Mouse (Mus musculus) left cerebral cortex, postnatal 25 days (tissue): Measurements from ENCODE around the gene Prkch. TPM values are rescaled to one million over a fixed set of nuclear protein-coding genes. Genes with fewer than 3 reads are reported as not detected.

Source experiments
- DNase-seq, 2 experiments: peaks; one replicate each; pipeline ENCODE4 v3.0.0; 2022; ENCODE audit warnings: low spot score in 2 of 2, mixed read lengths in 1 of 2
- intact Hi-C: fragments of 180-260 bp; cut with DNase I; formaldehyde crosslinking; loops from one replicate; pipeline ENCODE4 v1.15.1; 2025
- total RNA-seq, 2 experiments: library from RNA; stranded (reverse); gene quantifications; 2 replicates each; pipeline ENCODE4 v1.2.3; 2021

Prkch gene
- total RNA-seq, 2 experiments from 2014 or later = 3.5 to 9.3 TPM

DNA sequence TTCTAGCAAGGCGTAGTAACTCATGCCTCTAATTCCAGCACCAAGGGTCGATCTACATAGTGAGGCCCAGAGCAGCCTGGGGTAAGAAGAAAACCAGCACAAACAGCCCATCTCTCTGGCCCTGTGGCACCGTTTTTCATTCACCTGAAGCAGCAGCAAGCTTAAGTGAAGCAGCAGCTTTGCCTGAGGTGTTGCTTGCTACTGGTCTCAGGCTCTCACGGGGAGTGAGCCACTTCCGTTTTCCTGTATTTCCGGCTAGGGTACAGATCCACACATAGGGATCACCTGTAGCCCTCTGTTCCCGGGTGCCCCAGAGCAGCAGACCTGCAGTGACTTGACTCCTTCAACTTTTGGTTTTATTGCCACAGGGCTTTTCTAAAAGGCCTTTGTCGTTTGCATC, 114.2 kb downstream of the Prkch start:
- intact Hi-C loops = no loop called here
- DNase-seq = no peak

DNA sequence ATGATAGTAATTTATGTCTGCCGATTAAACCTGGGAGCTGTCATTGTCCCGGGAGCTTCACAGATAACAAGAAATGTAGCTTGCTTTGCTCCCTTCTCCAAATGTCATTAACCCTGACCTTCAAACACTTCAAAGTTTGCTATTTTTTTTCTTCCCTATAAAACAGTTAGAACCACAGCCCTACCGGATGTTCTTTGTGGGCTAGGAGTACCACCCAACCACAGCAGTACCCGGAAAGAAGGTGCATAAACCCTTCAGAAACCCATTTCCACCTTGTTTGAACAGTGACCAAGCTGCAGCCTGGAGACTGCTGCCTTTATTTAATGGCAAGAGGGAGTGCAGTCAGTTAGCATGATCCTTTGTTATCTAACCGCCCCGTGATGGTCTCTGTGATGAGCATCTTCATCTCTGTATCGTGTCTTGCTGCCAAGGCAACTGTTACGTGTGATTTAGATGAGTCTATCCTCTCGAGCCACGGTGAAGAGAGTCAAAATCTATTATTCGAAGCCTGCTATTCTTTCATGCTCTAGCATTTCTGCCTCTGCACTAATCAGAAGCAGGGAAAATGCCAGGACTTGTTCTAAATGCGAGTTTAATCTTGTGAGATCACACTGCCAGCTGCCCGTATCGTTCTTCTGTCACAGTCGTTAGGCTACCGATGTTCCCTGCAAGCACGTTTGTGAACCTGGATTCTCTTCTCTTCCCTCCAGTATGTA, 115.0 kb downstream of the Prkch start:
- peak; percentile 25 to 51 for DNase-seq
- intact Hi-C loops = no loop called here

DNA sequence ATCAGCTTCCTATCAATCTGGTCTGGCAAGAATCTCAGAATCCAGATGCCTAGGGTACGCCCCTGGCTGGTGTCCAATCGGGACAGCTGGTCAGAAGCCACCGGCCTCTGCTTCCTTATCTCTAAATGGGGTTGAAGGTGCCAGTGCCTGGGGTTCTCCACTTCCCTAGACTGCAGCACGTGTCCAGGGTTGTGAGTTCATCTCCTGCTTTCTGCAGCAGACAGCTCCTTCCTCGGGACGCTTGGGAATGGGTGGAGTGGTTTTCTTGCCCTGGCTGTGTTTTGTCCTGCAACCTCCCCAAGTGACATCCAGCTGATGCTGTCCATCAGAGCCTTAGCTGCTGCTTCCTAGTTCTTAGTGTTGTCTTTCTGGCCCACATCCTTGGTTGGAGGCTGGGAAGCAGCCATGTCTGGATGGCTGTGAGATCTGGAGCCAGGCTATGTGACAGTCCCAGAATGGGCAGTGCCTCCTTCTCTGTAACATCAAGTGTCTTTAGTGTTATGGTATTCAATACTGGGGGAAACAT, 116.0 kb downstream of the Prkch start:
- intact Hi-C loops = no loop called here
- DNase-seq = no peak

DNA sequence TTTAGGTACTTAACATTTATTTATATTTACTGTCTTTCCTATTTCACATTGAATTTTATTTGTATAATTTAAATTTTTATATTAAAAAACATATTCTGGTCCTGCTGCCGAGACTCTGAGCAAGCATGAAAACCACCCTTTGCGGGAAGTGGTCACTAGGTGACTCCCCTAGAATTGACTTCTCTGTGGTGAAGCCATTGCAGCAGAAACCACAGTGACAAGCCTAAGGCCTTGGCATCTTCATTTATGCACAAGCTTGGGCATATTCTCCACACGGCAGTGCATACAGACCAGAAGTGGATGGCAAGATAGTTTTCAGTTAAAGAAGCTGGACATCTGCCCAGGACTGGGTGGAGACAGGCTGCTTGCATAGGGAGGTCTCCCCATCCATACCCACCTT, 117.4 kb downstream of the Prkch start:
- no peak for DNase-seq
- intact Hi-C loops = no loop called here

DNA sequence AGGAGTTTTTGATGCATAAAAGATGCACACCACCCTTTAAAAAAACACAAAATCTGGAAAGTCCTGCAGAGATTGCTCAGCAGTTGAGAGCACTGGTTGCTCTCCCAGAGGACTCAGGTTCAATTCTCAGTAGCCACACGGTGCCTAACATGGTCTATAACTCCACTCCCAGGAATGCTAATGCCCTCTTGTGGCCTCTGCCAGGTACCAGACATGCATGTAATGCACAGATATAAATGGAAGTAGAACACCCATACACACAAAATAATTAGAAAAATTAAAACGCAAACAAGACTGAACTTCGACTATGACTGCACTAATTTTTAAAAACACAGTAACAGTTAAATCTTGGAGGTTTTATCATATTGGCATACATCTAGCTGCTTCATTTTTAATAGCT, 119.8 kb downstream of the Prkch start:
- intact Hi-C loops = loop anchor here (2.0 kb wide), 1 partner anchor 614 kb away; no protein-coding TSS in a partner anchor

DNA sequence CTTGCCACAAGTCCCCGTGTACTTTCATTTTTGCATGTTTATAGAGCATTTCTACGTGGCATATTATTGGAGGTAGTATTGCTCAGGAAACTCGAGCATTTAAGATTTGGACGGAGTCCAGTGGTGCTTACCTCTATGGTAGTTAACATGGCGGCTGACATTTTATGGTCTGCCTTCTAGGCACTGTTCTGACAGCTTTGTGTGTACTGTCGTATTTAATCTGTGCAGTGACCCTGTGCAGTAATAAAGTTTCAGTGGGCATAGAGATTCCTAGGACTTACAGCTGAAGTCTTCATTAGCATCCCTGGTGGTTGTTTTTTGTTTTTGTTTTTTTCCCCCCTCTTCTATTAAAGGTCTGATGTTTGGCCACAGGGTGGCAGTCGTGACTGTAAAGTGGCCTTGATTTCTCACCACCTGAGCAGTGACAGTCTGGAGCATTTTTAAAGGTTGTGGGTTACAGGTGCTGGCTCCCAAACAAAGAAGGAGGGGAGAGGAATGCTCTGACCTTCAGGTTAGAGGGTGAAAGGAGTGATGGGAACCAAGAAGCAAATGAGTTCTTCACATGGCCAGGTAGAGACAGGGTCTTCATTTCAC, 120.6 kb downstream of the Prkch start:
- intact Hi-C loops = loop anchor here (1.0 to 5.0 kb wide), 4 partner anchors 262 to 614 kb away; no protein-coding TSS in a partner anchor
- DNase-seq = peak; percentile 55 to 59

More for the DNA sequence above, 119.8 kb downstream of the Prkch start:
- DNase-seq = no peak

DNA sequence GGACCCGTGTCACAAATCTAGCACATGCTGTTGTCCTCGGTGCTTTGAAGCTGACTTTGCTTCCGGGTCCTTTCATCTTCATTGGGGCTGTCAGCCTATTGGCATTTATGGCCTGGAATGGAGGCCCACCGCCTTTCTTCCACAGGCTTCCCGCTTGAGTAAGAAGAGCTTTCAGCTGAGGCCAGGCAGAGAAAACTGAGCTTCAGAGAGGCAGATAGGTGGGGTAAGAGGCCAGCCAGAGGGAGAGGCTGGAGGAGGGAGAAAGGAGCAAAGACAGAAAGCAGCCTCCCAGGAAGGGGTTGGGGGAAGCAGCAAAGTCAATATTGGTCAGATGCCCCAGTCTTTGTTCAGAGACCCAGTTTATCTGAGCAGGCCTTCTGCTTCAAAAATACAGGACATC, 123.9 kb downstream of the Prkch start:
- no peak for DNase-seq
- intact Hi-C loops = loop anchor here (2.0 to 5.0 kb wide), 3 partner anchors 198 to 584 kb away; no protein-coding TSS in a partner anchor

DNA sequence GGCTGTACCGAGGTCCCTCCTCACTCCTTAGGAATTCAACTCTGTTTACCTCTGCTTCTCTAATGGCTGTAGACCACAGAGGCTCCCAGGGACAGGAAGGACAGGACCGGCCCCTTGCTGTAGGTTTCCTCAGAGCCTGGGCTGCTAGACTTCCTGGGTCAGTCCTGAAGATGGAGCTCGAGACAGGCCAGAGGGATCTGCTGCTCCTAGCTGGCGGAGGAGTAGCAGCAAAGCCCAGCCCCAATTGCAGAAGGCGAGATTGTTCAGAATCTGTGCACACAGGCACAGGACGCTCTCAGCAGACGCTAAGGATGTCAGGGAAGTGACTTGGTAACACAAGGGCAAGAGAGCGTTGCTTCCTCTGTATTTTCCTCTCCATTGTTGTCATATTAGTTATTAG, 124.3 kb downstream of the Prkch start:
- intact Hi-C loops = loop anchor here (2.0 to 5.0 kb wide), 3 partner anchors 198 to 583 kb away; no protein-coding TSS in a partner anchor
- peak; percentile 45 to 72 for DNase-seq

DNA sequence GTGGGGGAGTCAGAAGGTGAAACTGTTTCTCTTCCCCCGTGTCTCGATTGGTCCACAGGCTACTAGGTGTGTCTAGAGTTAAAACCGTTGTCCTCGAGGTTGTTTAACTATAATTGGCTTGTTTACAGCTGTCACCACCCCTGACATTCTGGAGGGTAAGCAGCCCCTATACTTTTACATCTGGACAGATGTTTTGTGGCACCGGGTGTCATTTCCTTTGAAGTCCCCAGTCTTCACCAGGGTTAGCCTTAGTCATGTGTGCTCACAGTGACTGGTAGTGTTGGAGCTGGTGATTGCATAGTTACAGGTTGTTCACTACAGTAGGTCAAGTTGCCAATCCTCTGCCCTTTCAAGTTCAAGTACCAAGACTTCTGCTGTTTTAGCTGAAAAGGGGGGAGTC, 126.2 kb downstream of the Prkch start:
- intact Hi-C loops = no loop called here
- DNase-seq = no peak

DNA sequence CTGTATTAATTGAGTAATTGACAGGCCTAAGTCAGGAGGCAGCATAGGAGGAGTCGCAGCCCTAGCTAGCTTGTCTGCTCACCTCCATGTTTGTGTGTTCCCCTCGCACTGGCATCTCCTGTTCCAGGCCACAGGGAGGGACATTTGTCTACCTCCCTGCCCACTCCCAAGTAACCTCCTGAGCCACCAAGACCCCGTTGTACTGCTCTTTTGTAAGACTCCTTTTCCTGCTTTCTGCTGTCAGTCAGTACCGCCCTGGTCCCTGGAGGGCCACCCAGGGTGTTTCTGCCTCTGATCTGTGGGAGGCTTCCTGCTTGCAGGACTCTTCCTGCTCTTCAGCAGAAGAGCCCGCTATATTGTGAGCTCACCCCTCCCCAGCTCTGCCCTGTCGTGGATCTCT, 127.5 kb downstream of the Prkch start:
- DNase-seq = no peak
- intact Hi-C loops = no loop called here

DNA sequence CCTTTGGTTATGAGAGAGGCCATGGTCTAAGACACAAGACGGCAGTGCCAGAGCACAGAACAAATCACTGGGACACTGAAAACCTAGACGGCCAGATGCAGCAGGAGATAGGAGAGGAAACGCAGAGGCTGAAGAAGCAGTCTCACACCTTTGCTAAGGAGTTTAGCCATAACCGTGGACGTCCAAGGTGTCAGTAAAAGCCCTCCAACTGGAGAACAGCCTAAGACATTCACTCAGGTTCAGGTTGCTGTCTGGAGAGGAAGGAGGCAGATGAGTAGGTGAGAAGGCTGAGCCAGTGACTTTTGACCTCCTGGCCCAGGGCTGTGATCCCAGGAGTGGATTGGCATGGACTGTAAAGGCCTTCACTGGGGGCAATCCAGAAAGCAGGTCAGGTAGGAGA, 130.0 kb downstream of the Prkch start:
- DNase-seq = no peak
- intact Hi-C loops = no loop called here

DNA sequence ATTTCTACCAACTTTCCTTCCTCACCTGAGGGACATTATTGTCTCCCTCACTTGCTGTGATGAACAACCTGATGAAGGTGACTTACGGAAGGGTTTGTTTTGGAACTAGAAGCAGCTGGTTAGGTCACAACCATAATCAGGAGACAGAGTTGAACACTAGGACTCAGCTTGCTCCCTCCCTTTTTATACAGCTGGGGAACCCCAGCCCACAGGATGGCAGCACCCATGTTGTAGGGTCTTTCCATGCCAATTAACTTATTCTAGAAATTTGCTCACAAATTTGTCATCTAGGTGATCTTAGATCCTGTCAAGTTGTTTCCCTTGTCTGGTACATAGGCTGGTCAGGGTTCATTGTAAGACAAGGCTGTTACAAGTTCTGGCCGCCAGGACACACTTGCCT, 130.7 kb downstream of the Prkch start:
- intact Hi-C loops = no loop called here
- DNase-seq = no peak

DNA sequence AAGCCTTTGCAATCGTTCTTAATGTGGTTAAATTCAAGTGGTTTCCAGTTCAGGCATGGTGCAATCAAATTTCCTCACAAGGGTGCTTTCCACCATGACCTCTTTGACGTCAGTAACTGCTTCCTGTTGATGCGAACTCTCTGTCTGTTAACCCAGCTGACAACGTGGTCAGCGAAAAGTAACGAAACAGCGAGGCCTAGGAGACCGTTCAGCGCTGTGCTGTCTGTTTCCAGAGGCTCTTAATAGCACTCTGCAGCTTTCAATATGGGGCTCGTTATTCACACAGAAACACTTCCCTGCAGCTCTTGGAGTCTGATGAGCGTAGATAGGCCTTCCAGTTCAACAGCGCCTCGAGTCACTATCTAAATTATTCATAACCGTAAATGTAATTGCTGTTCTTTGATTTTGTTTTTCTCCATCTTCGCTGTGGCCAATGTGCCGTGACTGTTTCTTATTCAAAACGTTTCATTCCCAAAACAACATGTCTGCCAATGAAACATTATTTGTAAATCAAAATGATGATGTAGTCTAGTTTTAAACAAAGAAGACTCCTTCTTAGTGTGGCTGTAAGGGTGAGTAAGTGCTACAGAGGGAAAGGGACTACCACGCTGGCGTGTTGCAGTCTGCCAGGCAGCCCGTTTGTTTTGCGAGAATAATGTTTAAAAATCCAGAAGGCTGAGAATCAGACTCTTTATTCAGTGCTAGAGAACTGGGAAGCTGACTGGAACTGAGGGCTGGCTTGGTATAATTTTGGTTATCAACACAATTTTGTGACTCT, 131.5 kb downstream of the Prkch start:
- intact Hi-C loops = no loop called here
- no peak for DNase-seq

DNA sequence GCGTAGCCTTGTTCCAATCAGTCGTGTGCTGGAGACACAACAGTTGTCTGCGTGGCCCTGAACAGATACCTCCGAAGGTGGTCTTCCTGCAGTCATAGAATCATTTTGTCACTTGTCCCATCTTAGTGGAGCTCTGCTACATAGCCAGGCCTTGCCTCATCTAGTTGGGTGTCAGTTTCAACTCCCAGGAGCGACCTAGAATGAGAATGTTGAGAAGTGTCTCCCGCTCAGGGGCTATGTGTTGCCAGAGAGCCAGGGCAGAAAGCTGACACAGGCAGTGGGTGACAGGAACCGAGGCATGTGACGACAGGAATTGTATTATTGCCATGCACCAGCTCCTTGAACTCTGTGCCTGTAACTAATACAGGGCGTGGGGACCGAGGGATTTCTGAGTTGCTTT, 133.4 kb downstream of the Prkch start:
- intact Hi-C loops = no loop called here
- no peak for DNase-seq

DNA sequence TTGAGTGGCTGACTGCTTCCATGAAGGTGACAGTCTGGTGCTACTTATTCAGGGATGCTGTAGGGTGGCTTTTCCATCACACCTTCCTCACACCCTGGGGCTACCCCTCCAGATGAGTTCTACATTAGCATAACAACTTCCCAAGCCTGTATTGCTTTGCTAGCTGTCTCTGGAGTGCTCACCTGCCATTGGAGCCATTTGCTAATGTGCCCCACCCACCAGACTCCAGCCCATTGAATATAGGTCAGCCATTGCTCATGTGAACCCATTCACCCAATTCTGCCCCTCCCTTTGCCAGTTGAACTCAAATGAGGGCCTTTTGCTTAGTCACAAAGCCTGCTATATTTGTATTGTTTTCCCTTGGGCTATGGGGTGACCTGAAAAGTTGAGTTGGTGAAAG, 135.2 kb downstream of the Prkch start:
- no peak for DNase-seq
- intact Hi-C loops = no loop called here

DNA sequence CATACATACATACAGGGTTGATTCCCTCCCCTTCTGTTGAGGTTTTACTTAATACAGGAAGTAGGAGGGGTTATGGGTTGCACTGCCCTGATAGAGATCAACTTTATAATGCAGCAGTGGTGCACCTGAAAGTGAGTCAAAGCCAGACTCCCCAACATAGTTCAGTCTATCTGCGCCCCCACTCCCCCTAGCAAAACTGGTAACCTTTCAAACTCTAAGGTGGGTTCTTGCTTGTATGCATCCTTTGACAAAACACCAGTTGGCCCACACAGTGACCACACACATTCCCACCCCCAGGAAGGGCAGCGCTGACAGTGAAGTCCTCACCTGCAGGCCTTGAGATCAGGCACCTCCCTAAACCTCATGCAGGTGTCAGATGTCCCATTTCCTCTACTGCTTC, 135.9 kb downstream of the Prkch start:
- no peak for DNase-seq
- intact Hi-C loops = no loop called here

DNA sequence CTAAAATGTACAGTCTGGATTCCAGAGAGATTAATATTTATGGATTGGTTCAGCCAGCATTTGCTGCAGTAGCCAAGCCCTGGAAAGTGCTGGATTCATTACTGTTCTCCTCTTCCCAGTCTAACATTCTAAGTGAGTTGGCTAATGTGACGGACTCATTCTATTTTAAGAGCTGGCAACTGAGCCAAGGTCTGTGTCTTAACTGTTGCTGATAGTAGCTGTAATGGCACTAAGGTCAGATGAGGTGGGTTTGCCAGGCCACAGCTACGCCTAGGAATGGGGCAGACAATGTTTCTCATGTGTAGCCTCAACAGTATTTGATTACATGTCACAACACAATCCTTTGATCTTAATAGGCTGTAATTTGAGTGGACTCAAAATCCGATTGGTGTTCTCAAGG, 137.5 kb downstream of the Prkch start:
- no peak for DNase-seq
- intact Hi-C loops = no loop called here

DNA sequence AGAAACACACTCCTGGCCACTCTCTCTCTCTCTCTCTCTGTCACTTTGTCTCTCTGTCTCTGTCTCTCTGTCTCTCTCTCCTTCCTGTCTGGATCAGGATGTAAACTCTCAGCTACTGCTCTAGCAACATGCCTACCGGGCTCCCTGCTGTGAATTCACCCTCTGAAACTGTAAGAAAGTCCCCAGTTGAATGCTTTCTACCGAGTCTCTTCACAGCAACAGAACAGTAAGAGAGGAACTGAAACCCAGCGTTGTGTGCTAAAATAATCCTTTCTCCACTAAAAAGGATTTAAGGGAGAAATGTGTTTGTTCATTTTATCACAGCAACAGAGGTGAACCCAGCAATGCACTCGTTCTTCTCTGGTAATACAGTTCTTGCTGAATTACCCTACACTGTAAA, 138.5 kb downstream of the Prkch start:
- no peak for DNase-seq
- intact Hi-C loops = no loop called here

DNA sequence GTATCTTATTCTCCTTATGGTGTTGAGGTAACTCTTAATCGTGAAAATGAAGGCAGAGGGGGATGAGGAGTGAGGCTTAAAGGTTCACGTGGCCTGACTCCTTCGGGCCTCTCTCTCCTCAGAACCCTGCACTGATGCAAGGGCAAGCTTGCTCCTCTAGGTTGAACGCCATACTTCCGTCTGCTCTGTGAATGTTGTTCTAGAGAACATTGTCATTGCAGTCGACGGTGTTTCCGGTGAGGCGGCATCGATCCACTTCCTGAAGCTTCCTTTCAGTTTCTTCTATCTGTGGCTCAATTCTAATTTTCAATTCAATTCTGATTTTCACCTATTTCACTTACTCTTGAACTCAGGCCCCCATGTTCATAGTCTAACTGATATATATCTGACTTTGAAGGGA, 139.3 kb downstream of the Prkch start:
- intact Hi-C loops = no loop called here
- DNase-seq = no peak

DNA sequence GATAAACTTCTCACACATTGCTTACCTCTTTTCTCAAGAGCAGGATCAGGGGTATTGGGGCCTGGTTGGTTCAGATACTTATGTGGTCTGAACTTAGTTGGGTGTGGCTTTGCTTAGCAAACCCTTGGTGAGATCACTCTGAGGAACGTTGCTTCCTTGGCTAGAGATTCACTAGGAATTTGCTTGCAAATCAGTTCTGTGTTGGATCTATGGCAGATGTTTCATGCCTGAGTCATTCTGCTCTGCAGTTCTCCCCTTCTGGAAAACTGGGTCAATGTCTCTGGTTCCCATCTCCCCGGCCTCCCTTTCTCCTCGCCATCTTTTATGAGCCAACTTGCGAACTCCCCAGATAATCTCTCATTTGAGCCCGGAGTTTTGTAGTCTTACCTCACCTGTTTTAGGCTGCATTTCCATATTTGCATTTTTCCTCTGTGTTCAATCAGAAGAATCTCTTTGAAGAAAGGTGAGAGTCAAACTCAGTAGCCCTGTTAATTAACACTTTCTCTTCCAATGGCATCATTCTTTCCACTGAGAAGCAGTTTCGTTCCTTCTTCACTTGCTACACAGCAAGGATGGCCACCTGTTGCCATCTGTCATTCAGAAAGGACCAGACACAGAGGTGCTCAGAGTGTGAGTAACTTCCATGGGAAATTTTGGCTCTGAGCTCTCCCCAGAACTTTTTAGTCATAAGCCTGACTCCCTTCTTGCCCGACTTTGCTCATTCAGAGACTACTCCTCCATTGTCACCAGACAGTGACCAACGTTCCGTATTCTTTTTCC, 141.4 kb downstream of the Prkch start:
- intact Hi-C loops = no loop called here
- DNase-seq = peak in 1 of 2 experiments; percentile 73
